Mouse (Mus musculus): ENCODE measurements around the gene Map3k19. TPM values are rescaled to one million over a fixed set of nuclear protein-coding genes. Genes with fewer than 3 reads are reported as not detected.

Gene Map3k19
- total RNA-seq, 2 experiments from 2014 or later = 3.5 to 4.6 TPM

DNA sequence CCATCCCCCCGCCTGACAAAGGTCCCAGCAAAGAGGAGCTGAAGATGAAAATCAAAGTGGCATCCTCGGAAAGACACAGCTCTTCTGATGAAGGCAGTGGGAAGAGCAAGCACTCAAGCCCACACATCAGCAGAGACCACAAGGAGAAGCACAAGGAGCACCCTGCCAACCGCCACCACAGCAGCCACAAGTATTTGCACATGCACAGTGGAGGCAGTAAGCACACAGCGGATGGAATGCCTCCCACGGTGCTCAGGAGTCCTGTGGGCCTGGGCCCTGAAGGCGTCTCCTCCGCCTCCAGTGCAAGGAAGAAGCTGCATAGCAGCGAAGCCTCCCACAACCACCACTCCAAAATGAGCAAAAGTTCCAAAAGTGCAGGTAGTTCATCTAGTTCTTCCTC lies 51.9 kb downstream of the Map3k19 start:
- DNase-seq (ENCODE audit: low spot score in 2 of 2) = no peak

DNA sequence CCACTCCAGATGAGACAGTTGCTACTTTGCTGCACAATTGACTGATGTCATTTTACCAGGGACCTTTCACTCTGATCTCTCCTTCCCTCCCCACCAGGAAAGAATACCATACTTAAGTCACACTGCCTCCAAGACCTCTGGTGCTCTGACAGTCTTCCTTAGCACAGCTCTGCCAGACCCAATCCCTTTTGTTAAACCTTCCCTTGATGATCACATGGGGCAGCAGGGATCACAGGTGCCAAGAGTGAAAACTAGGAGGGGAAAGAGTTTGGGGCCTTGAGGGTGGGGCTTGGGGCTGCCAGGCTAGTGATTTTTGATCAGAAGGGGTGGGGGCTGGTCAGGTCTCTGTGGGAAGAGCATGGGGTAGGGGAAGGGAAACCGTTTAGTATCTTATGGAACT lies 58.1 kb downstream of the Map3k19 start:
- no peak for DNase-seq (ENCODE audit: low spot score in 2 of 2)

DNA sequence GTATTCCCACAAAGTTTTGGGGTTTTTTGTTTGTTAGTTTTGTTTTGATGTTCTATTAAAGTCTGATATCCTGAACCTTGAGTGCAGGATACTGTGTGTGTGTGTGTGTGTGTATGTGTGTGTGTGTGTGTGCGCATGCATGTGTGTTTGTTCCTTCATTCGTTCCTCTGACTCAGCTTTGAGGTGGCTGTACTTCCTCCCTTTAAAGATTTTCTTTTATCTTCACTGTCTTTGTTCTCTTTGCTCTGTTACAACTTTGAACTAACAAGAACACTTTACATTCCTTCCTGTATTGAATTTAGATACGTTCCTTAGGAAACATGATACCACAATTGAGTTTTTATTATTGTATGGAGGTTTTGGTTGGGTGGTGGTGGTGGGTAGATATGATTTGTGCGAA lies 58.5 kb downstream of the Map3k19 start:
- no peak for DNase-seq (ENCODE audit: low spot score in 2 of 2)

DNA sequence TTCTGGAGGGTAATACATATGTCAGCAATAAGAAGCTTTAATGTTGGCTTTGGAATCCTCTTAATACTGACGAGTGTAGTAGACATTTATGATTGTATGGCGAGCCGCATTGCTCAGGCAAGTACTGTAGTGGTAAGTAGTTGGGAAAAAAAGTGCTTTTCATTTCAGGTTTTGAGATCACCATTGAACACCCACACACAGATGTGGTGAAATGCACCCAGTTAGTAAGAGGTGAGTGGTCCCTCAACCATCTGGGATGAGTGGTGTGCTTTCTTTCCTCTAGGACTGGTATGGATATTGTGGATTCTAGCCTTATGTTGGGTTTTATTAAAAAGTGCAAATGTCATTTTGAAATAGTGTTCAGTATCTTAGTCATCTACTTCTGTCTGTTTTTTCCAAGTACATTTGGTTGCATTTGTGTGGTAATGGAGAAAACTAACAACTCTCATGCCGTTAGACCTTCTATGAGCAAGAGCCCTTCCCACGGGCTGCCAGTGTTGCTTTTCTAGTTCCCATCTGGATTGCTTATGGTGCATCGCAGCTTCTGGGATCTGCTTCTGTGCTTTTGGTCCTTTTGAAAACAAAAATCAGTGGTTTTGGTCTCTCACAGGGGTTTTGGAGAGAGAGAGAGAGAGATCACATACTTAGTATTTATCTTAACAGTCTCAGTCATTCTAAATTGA lies 59.6 kb downstream of the Map3k19 start:
- DNase-seq (ENCODE audit: low spot score in 2 of 2) = no peak

DNA sequence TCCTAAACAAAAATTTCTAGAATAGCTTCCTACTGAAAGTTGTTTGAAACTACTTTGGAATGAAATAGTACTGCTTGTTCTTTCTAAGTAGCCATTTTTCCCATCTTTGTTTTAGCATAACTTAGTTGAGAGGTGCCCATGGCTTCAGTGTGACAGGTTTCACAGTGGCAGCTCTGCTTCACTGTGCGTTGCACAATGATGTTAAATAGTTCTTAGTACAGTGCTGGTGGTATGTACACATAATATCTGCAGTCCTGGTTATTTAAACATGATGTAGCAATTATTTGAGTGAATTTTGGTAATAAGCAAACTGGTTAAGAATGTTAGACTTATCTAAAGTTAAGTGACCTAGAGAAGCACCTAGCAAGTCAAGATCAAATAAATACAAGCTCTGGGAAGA lies 61.4 kb downstream of the Map3k19 start:
- no peak for DNase-seq (ENCODE audit: low spot score in 2 of 2)

DNA sequence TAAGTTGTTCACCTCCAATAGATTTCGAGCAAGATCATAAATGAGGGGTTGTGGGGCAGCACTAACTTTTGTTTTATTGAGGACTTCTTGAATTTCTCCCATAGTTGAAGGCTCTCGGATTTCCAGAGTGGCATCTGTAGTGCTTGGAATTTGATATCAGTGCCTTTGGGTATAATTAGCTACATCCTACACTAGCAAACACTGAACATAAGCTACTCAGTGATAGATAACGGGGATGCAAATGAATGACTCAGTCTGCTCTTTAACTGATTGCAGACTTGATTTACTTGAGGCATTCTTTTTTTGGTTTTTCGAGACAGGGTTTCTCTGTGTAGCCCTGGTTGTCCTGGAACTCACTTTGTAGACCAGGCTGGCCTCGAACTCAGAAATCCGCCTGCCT lies 65.9 kb downstream of the Map3k19 start:
- no peak for DNase-seq (ENCODE audit: low spot score in 2 of 2)

DNA sequence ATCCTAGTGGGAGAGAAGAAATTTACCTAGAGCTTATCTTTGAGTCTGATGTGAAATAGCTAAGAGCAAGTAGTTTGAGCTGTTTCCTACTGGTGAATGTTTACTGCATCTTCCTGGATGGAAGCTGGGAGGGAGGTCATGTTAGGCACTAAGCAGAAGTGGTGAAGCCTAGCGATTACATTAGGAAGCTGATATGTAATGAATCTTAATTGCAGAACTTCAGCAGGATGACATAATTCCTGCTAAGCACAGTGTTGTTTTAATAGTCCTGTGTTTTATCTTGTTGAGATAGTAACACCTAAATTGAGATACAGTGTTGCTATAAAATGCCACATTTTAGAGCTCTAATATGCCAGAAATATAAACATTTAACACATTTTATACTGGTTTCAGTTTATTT lies 68.9 kb downstream of the Map3k19 start:
- DNase-seq (ENCODE audit: low spot score in 2 of 2) = no peak

DNA sequence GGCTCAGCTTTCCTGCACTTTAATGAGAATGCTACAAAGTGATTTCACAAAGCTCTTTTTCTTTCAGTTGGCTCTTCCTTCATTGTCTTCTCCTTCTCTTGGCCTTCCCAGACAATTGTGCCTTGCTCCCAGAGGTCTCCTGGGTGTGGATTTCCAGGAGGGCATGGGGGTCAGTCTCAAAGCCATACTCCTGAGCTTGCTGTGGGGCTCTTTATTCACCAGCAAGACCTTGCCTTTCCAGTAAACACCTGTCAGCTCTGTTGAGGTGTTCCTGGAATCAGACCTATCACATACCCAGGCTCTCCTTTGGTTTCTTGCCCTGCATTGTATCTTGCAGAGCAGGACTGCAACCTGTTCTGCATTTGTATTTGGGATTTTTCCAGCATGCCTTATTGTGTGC lies 71.0 kb downstream of the Map3k19 start:
- no peak for DNase-seq (ENCODE audit: low spot score in 2 of 2)

DNA sequence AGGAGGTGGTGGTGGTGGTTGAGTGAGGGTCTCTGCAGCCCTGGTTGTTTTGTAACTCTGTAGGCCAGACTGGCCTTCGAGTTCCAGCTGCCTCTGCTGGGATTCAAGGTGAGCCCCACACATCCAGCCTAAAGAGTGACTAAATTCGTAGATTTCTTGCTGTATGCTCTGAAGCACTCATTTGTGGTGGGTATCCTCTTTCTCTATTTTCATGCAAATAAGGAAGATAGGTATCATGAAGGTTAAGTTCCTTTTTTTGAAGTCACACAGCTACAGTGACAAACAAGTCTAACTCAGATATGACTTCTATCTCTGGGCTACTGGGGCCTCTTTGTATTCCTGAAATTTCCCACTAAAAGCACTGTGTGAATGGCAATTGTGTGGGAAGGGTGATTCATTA lies 74.0 kb downstream of the Map3k19 start:
- DNase-seq (ENCODE audit: low spot score in 2 of 2) = no peak

DNA sequence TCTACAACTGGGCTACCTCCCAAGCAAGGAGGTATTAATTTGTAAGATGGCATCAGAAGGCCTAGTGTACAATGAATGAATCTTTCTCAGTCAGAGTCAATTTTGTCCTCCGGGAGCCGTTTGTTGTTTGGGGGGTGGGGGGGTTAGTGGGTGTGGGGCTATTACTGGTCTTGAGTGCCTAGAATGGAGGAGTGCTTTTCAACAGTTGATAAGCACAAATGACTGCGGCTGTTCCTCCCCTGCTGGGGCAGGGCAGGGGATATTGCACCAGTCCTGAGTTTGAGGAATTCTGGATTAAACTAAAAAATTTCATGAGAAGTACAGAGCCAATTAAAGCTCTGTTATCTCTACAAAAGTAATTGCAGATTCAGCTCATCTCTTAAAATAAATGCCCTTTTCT lies 74.7 kb downstream of the Map3k19 start:
- DNase-seq (ENCODE audit: low spot score in 2 of 2) = no peak

DNA sequence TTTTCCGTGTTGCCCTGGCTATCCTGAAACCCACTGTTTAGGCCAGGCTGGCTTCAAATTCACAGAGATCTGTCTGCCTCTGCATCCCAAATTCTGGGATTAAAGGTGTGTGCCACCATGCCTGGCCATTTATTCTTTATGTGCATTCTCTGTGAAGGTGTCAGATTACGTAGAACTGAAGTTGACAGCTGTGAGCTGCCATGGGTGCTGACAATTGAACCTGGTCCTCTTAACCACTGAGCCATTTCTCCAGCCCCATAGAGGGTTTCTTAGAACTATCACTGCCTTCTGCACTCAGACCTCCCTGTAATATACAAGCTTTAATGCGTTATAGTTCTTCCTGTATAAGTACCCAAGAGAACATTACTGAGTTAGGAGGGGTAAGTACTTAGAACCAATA lies 76.2 kb downstream of the Map3k19 start:
- DNase-seq (ENCODE audit: low spot score in 2 of 2) = no peak

DNA sequence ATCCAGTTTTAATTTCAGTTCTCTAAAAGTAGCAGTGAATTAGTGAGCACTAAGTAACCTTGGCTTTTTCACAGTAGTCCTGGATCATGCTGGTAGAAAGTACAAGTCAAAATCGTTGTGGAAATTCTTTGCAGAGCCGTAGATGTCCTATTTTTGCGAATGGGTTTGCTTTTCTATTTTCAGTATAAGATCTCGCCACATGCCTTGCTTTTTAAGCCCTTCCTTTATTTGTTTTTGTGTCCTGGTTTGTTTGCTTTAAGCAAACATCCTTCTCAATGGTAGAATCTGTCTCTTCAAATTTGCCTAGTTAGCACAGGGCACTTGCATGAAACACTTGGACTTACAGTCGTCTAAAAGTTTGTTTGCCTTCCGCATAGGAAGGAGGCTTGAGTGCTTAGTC lies 78.6 kb downstream of the Map3k19 start:
- DNase-seq (ENCODE audit: low spot score in 2 of 2) = no peak

DNA sequence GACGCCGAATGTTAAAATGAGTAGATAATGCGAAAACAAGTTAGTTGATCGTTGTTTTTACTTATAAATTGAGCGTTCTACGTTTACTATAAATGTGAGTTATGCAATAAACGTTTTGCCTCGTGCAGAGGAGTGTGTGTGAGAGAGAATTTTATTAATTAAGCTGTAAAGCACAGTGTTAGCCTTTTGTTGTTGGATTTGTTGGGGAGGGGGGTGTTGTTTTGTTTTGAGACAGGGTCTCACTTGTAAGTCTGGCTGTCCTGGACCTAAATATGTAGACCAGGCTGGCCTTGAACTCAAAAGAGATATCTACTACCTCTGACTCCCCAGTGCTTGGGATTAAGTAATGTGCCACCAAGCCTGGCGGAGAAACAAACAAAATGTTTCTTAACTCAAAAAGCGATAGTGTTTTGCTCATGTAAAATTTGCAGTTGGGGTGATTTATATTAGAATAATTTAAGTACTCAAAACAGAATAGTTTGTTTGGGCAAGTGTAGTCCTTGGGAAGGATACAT lies 79.6 kb downstream of the Map3k19 start:
- no peak for DNase-seq (ENCODE audit: low spot score in 2 of 2)

DNA sequence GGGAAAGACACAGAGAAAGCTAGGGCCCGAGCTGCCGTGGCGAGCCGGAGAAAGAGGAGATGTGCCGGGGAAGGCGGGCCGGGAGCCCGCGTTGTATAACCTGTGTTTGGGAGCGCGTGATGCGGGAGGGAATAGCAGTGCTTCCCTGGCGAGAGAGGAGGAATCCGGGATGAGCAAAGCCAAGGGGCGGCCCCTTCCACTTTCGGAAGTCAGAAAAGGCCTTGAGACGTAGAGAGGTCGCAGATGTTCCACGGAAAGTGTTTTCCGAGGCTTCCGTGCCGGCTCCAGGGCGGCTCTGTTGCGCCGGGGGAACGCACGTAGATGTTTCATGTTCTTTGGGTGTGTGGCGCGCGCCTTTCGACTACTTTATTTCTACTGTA lies 80.3 kb downstream of the Map3k19 start:
- DNase-seq (ENCODE audit: low spot score in 2 of 2) = no peak

DNA sequence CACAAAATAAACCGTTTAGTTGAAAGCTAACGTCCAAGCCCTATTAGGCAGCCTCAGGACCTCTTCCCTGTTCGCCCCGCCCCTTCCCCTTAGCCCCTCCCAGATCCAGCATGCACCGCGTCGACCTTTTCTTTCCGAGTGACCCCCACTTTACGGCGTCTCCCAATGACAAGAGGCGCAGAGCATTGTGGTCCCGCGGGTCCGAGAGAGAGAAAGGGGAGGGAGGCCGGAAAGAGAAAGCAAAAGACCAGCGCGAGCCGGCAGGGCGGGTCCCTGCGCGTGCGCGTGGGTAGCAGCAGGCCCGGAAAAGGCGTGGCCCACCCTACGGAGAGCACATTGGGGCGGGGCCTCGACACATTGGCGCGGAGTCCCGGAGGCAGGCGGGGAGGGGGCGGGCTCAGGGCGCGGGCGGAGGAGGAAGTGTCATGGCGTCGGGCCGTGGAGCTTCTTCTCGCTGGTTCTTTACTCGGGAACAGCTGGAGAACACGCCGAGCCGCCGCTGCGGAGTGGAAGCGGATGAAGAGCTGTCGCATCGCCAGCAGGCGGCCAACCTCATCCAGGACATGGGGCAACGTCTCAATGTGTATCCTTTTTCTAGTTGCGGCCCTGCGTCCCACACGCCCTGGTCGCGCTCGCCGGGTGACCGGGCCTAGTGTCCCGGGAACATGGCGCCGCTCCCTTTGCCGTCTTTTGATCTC lies 80.9 kb downstream of the Map3k19 start, which contains the start of gene Ccnt2:
Gene Ccnt2, plus strand, starts transcription at position 362 of the 698 bp plus-strand sequence.
- DNase-seq (ENCODE audit: low spot score in 2 of 2) = peak; percentile 97 to 98

DNA sequence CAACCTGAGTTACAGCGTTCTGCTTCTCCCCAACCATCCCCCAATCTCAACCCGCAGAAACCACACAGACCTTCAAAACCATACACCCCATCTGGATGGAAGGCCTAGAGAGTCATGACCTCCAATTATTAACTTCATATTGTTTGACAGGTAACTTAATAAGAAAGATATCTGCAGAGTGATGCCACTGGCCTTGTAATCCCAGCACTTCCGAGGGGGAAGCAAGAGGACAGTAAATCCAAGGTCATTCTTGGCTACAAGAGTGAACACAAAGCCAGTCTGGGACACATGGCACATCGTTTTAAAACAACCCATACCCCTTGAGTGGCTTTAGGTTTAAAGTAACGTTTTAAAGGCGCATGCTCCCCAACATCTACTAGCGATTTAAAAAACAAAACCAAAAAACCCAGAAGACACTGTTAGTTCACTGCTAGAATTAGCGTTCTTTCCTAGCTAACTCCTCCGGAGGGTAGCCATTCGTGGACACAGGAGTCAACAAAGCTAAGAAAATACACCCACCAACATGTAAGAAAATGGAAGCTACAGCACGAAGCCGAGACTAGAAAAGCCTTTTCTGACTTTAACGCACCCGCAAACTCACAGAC lies 81.5 kb downstream of the Map3k19 start:
- no peak for DNase-seq (ENCODE audit: low spot score in 2 of 2)

DNA sequence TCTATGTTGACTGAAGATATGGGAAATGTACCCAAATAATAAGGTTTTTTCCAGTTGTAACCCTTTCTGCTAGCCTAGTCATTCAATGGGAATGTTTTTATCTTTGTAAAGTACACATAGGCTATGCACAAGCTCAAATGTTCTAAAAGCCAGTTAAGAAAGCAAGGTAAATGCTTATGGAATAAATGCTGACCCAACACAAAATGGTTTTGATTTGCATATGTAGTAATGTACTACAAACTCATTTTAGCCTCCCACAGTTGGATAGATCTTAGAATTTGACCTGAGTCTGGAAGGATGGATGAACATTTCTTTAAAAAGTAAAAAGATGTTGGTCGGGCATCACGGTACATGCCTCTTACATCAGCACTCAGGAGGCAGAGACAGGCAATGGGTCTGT lies 88.1 kb downstream of the Map3k19 start:
- no peak for DNase-seq (ENCODE audit: low spot score in 2 of 2)

DNA sequence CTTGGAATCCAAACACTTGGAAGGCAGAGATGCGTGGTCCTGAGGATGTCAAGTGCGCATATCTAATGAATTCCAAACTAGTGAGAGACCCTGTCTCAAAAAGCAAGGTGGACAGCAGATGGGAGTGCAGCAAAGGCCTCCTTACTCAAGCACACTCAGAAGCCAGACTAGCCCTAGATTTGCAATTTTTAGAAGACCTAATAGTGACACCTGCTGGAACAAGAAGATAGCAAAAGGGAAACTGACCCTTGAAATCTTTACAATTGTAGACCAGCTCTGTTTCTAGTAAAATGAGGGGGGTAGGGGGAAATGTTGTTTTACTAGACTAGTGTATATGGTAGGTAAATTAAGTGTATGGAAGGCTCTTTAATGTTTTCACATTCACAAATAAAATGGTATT lies 89.4 kb downstream of the Map3k19 start:
- no peak for DNase-seq (ENCODE audit: low spot score in 2 of 2)

Measured in layer of hippocampus, postnatal 10 days (tissue).